Mouse (Mus musculus): Measurements from ENCODE around the gene Plagl2.
A peak's percentile ranks its signal among the peaks of the same experiment; 100 is the strongest.
"Not testable (repeated sequence)": the region's sequence is repeated elsewhere in the genome, so short reads cannot be mapped to it uniquely, and the experiment has no call there.

Gene Plagl2

GRCm38 (mm10) chr2:153241250-153242014 lies at the start of gene Plagl2, which contains the start of gene Pofut1:
Gene Plagl2 (minus strand): TSS chr2:153241426.
Gene Pofut1 (plus strand): TSS chr2:153241533.
- peak; percentile 87 to 92 for DNase-seq

DNA sequence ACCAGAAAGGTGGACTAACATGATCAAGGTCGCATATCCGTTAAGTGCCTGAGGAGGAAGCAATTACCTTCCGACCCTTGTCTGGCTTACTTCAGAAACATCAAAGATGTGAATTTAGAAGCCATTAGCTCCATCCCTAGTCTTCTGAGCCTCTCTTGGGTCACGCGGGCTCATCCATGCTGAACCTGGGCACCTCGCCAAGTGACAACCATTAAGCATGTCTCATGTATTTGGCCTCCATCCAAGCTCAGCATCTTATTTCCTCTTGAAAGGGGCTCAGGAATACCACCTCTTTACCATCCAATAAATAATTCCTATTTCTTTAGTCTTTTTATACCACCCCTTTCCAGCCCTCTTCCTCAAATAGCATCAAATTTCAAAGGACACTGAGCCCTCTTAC lies 46.6 kb upstream of the Plagl2 start:
- no peak for DNase-seq

DNA sequence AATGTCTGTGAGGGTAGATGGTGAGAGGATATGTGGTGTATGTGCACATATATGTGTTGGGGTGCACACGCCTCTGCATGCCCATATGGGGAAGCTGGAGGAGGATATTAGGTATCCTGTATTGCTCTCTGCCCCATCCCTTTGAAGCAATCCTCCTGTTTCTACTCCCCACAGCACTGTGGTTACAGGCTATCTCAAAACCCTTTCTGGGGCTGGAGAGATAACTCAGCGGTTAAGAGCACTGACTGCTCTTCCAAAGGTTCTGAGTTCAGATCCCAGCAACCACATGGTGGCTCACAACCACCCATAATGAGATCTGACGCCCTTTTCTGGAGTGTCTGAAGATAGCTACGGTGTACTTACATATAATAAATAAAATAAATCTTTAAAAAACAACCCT lies 45.3 kb upstream of the Plagl2 start:
- no peak for DNase-seq

DNA sequence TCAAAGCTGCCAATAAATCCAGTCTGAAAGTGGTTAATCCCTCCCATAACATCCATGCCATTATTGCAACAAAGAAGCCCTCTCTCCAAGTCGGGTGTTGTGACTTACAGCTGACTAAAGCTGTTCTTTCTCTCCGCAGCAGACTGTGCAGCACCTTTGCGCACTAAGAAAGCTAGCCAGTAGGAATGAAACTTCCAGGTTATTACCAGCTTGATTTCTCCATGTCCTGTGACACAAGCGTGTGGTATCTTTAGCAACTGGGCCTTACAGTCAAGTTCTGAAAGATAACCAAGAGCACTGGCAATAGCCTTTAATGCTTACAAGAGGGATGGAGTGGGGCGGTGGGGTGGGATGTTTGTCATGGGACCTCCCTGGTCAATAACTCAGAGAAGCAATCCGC lies 42.7 kb upstream of the Plagl2 start:
- no peak for DNase-seq

GRCm38 (mm10) chr2:153278357-153278756 lies 37.1 kb upstream of the Plagl2 start:
- DNase-seq: no peak

DNA sequence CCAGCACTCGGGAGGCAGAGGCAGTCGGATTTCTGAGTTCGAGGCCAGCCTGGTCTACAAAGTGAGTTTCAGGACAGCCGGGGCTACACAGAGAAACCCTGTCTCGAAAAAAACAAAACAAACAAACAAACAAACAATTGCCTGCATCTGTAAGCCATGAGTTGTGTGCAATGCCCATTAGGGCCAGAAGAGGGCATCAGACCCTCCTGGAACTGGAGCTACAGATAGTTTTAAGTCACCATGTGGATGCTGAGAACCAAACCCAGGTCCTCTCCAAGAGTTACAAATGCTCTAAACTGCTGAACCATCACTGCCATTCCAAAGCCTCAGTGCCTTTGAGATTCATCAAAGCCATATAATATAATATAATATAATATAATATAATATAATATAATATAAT lies 35.6 kb upstream of the Plagl2 start:
- DNase-seq: not testable (repeated sequence)

GRCm38 (mm10) chr2:153276440-153276839 lies 35.2 kb upstream of the Plagl2 start:
- no peak for DNase-seq

DNA sequence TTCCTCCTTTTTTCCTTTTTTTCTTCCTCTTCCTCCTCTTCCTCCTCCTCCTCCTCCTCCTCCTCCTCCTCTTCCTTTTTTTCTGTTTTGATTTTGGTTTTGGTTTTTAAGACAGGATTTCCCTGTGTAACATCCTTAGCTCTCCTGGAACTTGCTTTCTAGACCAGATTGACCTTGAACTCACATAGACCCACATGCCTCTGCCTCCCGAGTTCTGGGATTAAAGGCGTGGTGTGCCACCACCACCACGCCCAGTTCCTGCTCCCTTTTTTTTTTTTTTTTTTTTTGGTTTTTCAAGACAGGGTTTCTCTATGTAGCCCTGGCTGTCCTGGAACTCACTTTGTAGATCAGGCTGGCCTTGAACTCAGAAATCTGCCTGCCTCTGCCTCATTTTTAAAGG lies 34.4 kb upstream of the Plagl2 start:
- not testable (repeated sequence) for DNase-seq

DNA sequence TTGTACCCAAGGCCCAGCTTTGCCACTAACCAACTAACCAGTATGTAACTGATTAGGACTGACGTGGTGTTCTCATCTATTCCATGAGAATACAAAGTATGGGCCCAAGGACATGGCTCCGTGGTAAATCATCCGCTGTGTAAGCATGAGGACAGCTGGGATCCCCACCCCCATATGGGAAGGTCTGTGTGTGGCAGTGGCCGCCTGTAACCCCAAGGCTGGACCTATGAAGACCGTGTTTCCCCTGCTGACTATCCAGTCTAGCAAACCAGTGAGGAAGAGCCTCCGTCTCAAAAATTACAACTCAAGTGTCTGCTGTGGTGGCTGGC lies 33.7 kb upstream of the Plagl2 start:
- no peak for DNase-seq

DNA sequence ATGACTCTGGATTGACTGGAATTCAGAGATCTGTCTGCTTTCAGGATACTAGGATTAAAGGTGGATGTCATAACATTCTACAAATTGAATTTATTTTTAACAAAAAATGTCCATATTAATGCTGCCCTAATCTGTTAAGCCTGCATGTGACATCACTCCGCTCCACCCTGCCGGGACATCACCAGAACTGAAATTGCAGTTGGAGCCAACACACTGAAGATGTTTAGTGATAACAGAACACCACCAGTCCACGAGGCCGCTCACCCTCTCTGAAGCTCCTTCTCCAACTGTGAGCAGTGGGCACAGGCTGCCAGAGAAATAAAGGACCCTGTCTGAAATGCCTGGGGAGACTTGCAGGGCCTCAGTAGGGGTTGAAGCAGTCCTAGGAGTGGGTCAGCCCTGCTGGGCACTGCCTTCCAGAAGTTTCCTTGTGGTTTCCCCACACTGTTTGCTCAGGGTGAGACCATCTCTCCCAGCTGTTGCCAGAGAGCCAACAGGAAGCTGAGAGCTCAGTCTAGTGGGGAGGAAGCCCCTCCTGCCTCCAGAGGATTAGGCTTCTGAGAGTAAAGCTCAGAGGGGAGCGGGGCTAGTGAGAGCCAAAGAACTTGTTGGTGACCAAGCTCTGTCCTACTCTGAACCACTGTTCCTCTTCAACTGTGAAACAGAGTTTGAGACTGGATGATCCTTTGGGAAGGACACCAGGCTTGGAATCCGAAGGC lies 33.1 kb upstream of the Plagl2 start:
- not testable (repeated sequence) for DNase-seq

- DNase-seq: not testable (repeated sequence)
Measured at GRCm38 (mm10) chr2:153270231-153270915, 29.1 kb upstream of the Plagl2 start.

DNA sequence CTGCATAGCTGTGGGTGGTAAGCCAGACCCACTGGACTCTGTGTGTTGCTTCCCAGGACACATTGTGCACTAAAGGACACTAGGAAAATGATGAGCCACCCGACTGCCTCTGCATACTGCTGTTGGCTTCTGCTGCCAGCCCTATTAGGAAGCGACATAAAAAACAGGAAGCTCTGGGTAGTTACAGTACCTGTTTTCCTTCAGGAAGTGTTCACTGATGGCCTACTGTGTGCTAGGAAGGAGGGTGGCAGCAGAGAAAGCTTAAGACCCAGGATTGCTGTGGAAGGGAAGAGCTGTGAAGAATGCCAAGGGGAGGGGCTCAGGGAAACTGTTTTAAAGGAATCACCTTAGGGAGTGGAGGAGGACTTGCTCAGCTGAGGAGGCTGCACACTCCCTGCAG lies 26.1 kb upstream of the Plagl2 start:
- no peak for DNase-seq

DNA sequence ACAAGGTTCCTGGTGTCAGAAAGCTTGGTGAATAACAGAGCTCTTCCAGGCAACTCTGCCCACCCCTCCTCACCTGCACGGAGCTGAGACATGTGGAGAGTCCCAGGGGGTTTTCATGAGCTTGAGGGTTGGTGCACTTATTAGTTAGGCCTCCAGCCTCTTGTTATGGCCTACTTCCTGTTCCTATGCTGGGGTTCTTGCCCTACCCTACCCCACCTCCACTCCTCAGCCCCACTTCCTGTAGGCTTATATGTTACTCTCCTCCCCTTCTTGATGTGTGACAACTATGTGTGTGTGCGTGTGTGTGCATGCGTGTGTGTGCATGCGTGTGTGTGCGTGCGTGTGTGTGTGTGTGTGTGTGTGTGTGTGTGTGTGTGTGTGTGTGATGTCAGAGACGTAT lies 21.8 kb upstream of the Plagl2 start:
- no peak for DNase-seq

DNA sequence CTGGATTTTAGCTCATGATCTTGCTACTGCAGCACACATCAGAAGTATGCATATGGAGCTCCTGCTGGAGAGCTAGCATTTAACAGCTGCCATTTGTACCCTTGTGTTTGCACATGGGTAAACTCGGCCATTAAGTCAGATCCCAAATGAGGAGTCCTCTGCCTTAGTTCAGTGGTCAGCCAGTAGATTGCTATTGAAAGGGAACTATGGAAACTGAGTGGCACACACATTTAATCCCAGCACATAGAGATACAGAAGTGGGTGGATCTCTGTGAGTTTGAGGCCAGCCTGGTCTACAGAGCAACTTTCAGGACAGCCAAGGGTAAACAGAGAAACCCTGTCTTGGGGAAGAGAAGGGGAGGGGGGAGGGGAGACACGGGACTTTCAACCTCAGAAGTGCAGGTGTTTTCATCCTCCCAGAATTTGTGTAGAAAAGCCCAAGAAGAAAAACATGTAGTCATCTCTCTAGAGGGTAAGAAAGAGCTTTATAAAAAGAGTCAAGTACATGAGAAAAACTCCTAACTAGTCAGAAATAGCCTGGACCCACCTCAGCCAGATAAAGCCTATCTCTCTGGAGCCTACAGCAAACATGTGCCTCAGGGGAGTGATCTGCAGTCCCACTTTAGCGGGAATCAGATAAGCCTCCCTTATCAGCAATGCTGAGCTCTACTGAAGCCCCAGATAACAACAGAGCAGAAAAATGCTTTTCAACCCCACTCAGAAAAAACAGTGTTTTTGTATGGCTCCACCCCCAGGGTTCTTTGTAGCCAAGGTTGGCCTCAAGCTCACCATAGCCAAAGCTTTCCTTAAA lies 18.8 kb upstream of the Plagl2 start:
- DNase-seq: no peak

DNA sequence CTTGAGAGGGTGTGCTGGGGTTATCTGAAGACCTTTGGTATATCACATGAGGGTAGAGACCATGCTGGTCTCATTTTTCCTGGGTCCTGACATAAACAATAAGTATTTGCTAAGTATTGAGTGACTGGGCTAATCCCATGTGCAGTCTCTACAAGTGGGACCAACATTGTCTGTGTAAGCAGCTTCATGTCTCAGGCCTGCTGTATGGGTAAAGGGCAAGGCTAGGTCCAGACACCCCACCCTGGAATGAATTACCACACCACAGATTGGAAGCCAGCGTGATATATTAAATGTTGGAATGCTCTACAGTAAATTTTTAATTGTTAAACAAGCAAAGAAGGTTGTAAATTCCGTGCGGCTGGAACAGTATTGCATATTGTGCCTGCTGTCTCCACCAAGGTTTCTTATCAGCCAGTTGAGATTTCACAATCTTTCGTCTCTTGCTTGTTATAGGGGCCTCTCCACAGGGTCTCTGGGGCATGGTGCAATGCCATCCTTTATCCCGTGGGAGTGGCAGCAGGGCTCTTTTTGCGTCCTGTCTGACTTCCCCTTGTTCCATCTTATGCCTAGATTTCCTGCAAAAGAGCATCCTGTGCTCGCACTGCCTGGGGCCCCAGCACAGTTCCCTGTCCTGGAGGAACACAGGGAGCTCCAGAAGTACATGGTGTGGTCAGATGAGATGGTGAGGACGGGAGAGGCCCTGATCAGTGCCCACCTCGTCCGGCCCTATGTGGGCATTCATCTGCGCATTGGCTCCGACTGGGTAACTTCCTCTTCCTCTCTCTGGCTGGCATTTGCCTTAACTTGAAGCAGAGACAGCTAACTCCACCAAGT lies 18.0 kb upstream of the Plagl2 start:
- no peak for DNase-seq

DNA sequence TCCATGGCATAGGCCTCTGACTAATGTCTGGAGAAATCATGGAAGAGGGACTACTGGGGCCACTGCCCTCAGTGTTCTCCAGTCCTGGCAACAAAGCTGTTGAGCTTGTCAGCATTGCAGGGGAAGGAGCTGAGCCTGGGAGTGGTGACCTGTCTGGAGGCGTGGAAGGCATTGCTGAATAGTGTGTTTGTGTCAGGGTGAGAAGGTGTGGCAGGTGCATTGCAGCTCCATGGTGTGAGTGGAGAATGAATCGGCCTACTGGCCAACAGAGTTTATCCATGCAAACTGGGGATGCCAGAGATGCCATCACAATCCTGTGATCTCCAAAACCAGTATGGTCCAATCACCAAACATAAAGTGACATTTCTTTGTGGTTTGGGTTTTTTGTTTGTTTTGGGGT lies 15.4 kb upstream of the Plagl2 start:
- no peak for DNase-seq

GRCm38 (mm10) chr2:153249751-153250150 lies 8.5 kb upstream of the Plagl2 start:
- no peak for DNase-seq

DNA sequence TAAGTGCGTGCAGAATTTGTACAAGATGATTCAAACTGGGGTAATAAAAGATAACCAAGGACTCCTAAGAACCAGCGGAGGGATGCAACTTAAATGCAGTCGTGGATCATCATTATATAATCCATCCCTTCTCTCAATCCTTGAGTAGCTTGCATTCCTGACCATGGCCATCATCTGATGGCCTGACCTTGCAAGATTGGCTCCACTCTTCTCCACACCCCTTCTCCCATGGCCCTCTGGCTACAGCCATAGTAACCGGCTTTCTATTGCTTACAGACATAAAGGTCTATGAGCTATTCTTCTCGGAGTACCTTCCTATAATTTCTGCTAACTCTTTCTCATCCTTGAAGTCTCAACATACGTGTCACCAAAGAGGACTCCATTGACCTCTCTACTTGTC lies 930 bp upstream of the Plagl2 start:
- no peak for DNase-seq

- no peak for DNase-seq
Measured at GRCm38 (mm10) chr2:153240701-153241235, 458 bp downstream of the Plagl2 start.

GRCm38 (mm10) chr2:153239860-153240480 lies 1.3 kb downstream of the Plagl2 start:
- no peak for DNase-seq

All from cerebellum, postnatal 36 days (tissue).